Mouse (Mus musculus) kidney, adult 9 months (tissue): ENCODE data around the gene Dlgap1.
A peak's percentile ranks its signal among the peaks of the same experiment; 100 is the strongest.

Experiments used
- DNase-seq: peaks from one replicate; pipeline ENCODE4 v3.0.0; 2022

Dlgap1 gene

GRCm38 (mm10) chr17:70780726-70781689, 812.1 kb downstream of the Dlgap1 start:
- peak; percentile 43 for DNase-seq

GRCm38 (mm10) chr17:70783273-70783672, 814.4 kb downstream of the Dlgap1 start:
- DNase-seq = peak; percentile 27

DNA sequence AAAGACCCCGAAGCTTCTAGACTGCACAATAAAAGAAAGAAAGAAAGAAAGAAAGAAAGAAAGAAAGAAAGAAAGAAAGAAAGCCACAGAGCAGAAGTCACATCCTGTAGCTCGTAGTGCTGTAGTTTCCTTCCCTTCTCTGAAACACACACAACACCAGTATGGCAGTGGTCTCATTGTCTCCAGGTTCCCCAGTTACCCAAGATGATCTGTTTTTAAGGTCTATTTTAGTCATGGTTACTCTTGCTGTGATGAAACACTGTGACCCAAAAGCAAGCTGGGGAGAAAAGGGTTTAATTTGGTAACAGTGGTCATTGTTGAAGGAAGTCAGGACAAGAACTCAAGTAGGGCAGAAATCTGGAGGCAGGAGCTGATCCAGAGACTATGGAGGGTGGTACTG, 818.5 kb downstream of the Dlgap1 start:
- DNase-seq = no peak

DNA sequence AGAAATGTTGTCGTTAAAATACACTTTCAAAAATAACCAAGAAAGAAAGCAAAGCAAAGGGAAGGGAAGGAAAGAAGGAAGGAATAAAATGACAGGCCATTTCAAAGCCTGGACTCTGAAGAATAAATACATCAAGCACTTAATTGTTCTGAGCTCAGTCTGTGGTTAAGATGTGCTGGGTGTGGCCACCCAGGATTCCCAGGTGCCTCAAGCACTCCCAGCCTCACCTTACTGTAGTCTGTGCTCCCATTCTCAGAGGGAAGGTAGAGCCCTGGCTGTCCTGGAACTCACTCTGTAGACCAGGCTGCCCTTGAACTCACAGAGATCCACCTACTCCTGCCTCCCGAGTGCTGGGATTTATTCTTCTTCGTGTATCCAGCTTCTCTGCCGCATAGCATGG, 821.9 kb downstream of the Dlgap1 start:
- no peak for DNase-seq

DNA sequence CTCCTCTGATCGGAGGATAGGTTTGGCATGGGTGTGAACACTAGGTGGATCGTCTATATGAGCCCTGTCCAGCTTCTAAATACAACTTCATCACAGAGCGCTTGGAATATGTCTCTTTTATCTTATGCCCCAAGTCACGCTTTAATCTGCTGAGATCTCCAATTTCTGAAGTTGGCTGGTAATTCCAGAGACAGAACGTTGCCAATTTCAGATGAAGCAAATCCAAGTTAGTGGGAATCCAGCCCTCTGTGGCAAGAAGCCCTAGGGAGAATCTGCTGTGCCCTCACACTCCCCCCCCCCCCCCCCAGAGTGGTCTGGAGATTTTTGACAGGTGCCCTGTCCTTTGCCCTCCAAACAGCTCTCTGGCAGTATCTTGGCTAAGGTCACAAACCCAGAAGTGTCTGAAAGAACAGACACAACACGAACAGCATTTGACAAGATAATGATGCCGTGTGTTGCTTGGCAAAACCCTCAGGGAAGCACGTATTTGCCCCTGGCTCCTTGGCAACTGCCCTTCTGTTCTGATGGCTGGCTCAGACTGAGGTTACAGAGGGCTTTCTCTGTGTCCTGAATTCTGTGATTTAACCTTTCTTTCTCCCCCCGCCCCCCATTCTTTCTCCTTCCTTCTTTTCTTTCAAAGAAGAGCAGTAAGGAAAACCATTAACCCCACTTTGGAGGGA, 822.9 kb downstream of the Dlgap1 start:
- peak; percentile 41 for DNase-seq

GRCm38 (mm10) chr17:70794291-70794690, 825.4 kb downstream of the Dlgap1 start:
- DNase-seq = no peak

GRCm38 (mm10) chr17:70794722-70795121, 825.8 kb downstream of the Dlgap1 start:
- DNase-seq = no peak

- DNase-seq = no peak
Measured at GRCm38 (mm10) chr17:70795196-70795595, 826.3 kb downstream of the Dlgap1 start.

DNA sequence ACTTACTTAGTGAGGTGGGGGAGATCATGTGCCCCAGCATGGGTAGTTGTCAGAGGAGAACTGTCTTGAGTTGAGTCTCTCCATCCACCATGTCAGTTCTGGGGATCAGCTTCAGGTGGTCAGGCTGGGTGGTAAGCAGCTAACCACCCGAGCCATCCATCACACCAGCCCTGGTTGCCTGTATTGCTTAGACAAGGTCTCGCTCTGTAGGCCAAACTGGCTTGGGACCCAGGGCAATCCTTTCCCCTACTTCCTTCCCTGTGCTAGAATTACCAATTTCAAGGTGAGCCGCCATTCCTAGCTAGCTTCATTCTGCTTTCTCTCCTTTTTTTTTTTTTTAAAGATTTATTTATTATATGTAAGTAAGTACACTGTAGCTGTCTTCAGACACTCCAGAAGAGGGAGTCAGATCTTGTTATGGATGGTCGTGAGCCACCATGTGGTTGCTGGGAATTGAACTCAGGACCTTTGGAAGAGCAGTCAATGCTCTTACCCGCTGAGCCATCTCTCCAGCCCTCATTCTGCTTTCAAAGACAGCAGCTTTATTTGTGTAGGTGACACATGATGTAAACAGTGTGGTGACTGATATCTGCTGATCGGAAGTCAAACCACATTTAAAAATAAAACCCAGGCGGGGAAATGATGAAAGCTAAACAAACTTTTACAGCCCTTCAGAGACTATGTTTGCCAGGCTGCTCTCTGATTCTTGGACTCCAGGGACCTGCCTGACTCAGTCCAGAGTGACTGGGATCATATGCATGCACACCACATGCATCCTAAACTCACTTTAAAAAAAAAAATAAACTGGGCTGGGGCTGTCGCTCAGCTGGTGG, 828.3 kb downstream of the Dlgap1 start:
- DNase-seq = no peak

DNA sequence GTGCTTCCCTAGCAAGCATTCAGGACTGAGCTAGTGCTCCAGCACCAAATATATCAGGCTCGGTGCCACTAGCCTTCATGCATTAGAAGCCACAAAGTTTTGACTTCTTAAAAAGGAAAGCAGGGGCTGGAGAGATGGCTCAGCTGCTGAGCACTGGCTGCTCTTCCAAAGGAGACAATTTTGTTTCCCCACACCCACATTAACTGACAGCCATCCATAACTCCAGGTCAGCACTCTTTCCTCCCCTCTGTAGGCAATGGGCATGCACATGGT, 828.8 kb downstream of the Dlgap1 start:
- DNase-seq = no peak

DNA sequence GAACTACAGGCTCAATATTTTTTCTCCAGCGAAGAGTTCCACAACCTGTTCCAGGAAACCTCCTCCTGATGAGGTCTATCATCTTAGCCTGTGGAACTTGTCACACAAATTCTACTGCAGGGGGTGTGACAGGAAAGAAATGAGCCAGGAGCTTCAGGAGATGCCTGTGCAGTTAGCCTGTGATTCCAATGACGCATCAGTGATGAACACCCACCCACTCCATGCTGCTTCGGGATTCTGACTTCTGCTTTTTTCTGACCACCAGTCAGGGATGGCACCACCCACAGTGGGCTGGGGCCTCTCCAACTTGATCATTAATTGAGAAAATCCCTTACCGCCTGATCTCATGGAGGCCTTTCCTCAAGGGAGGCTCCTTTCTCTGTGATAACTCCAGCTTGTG, 830.4 kb downstream of the Dlgap1 start:
- DNase-seq = no peak

DNA sequence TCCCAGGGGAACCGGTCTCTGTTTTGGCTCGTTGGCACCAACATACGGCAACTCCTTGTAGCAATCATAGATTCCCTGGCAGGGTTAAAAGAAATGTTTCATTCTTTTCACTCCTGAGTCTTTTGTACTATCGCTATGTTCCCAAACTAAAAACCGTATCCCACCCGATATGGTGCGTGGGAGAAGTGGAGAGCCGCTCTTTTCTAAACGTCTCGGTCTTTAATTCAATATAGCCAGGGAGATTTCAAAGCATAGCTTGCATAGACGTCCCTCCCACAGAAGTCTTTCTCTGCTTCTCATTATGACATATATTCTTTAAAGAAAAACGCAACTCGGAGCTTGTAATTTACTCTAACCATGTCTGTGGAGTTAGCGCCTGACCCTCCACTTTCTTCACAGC, 833.1 kb downstream of the Dlgap1 start:
- no peak for DNase-seq

GRCm38 (mm10) chr17:70805866-70806265, 837.0 kb downstream of the Dlgap1 start:
- DNase-seq = no peak

- no peak for DNase-seq
Measured at GRCm38 (mm10) chr17:70806600-70806999, 837.7 kb downstream of the Dlgap1 start.

DNA sequence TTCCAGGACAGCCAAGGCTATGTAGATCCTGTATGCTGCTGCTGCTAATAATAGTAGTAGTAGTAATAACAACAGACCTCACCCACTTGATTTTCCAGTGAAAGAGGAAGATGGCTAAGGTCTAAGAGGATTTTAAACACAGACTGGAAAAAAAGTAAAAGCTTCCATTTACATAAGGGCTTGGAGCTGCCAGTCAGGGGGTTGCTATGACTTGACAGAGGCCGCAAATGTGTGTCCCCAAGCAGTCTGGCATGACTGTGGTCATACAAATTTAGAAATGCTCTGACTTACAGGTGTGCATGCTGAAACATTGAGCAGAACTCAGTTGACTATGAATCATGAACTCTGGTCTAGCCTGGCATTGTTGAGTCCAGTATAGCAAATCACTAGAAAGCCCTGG, 839.0 kb downstream of the Dlgap1 start:
- no peak for DNase-seq

- DNase-seq = no peak
Measured at GRCm38 (mm10) chr17:70808837-70809236, 840.0 kb downstream of the Dlgap1 start.

GRCm38 (mm10) chr17:70809776-70810175, 840.9 kb downstream of the Dlgap1 start:
- DNase-seq = peak; percentile 32

DNA sequence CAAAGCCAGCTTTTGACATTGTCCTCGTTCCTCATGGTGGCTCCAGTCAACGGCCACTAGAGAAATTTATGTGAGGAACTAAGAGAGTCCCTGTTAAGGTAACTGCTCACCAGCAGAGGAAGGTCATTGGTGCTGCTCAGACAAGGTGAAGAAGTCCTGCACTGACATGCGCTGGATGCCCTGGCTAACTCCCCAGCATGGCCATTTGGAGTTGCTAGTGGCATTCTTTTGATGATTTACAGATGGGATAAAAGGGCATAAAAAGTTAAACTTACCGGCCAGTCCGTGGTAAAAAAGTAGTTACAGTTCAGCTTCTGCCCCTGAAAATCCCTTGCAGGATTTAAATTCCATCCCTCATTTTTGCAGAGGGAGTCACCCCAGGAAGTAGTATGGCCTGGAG, 841.9 kb downstream of the Dlgap1 start:
- DNase-seq = peak; percentile 81

GRCm38 (mm10) chr17:70815001-70815400, 846.1 kb downstream of the Dlgap1 start:
- no peak for DNase-seq

DNA sequence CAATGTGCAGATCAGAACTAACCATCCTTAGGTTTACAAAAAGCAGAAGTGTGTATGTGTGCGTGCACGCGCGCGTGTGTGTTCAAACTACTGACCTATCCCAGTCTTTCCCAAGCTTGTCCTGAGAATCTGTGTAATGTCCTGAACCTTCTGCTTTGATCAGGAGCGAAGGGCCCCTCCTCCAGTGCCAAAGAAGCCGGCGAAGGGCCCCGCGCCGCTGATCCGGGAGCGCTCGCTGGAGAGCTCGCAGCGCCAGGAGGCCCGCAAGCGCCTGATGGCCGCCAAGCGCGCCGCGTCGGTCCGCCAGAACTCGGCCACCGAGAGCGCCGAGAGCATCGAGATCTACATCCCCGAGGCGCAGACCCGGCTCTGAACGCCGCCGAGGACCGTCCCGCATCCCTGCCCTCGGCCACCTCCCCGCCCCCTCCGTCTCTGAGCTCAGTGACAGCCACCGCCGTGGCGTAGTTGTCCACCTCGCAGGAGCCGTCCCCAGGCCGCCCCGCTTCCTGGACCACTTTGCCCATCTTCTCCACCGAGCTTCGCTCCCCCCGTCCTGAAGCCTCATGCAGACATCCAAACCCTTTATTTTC, 849.1 kb downstream of the Dlgap1 start:
- no peak for DNase-seq

DNA sequence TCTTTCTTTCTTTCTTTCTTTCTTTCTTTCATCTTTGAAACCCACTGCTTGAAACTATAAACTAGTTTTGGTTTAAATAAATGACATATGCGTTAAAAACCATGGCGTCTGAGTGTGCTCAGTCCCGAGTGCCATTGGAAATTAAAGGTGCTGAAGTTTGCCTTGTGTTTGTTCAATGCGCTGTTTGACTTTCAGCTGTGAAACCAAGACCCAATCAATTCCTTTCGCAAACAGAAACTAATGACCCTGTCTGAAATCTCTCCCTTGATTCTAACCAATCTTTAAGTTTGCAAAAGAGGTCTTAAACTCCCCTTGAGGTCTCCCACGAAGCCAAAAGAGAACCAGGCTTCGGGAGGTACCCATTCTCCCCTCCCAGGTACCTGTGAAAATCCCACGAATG, 854.2 kb downstream of the Dlgap1 start:
- DNase-seq = no peak

- DNase-seq = no peak
Measured at GRCm38 (mm10) chr17:70826227-70826626, 857.4 kb downstream of the Dlgap1 start.
